ENCODE assay signal across 8 mouse cellular contexts in the genomic region with DNA sequence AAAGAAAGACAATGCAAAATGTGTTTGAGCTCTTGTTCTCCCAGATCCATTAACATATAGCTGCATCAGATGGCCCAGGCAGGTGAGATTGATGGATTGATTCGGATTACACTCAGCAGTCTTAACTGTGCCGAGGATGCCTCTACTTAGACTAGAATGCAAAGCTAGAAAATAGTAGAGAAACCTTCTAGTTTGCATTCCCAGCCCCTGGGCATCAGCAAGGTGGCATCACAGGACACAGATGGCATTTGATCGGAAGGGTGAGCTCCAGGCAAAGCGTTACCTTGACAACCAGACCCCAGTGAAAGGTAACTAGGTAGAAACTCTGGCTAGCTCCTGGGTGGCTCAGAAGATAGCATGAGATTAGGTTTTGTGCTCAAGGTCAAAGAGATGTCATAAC. TPM values are rescaled to one million over a fixed set of nuclear protein-coding genes. Genes with fewer than 3 reads are reported as not detected.
DNase-seq lines count a peak whose midpoint lies in the region; ATAC-seq and TF ChIP-seq lines count a peak whose summit lies in the region.

No protein-coding gene starts in this region.

- peak; percentile 14 for ATAC-seq in liver, embryonic 12.5 days
- ATAC-seq in stomach, postnatal 0 days (ENCODE audit: low FRiP score, low TSS enrichment), result peak; percentile 24

- DNase-seq in cerebellum, postnatal 14 days, result peak; percentile 66 to 67
- DNase-seq in cerebellum, adult 8-10 months, result no peak
- DNase-seq in testis, postnatal 14 days (ENCODE audit: low spot score), result no peak
- DNase-seq in stomach, postnatal 0 days (ENCODE audit: low spot score), result no peak
- no peak for DNase-seq in adrenal gland, adult 18-20 months (ENCODE audit: low spot score in 2 of 2)
- no peak for DNase-seq in frontal cortex, adult 2 months (ENCODE audit: extremely low spot score in 1 of 2, low spot score in 1 of 2)

- no peak for TF ChIP-seq EP300 in stomach, postnatal 0 days (optimal IDR thresholded peaks at IDR 0.05)

- no peak for TF ChIP-seq POLR2A in testis, adult 2 months (IDR thresholded peaks at IDR 0.05; ENCODE audit: control insufficient read depth, low read depth, low read length)

- no peaks in the 10 kb centered on the region for H3K36me3 ChIP-seq in testis, adult 2 months (ENCODE audit: control insufficient read depth, insufficient read depth, low read length)
- peaks cover 3% of the 10 kb centered on the region; the same call in 1 of the 2 replicates for H3K36me3 ChIP-seq in liver, embryonic 12.5 days
- no peaks in the 10 kb centered on the region for H3K36me3 ChIP-seq in stomach, postnatal 0 days (ENCODE audit: control insufficient read depth, insufficient read depth, low read length)

- H3K27me3 ChIP-seq in testis, adult 2 months (ENCODE audit: control insufficient read depth, insufficient read depth, low read length), result no peaks in the 10 kb centered on the region
- H3K27me3 ChIP-seq in liver, embryonic 12.5 days (replicated peaks), result no peaks in the 10 kb centered on the region
- H3K27me3 ChIP-seq in stomach, postnatal 0 days (ENCODE audit: control insufficient read depth, insufficient read depth, low read length), result no peaks in the 10 kb centered on the region

- TF ChIP-seq CTCF in testis, adult 2 months (IDR thresholded peaks at IDR 0.05; ENCODE audit: control insufficient read depth, insufficient read depth, insufficient replicate concordance, low read depth, low read length), result no peak
- no peak for TF ChIP-seq CTCF in stomach, postnatal 0 days (IDR thresholded peaks at IDR 0.05; ENCODE audit: low read depth)

- H3K4me2 ChIP-seq in liver, embryonic 12.5 days, result peak overlapping the region; percentile 90
- H3K4me2 ChIP-seq in stomach, postnatal 0 days (replicated peaks; ENCODE audit: low read depth), result peak overlapping the region; percentile 90

- no peaks in the 10 kb centered on the region for H3K9me3 ChIP-seq in liver, embryonic 12.5 days (replicated peaks)
- no peaks in the 10 kb centered on the region for H3K9me3 ChIP-seq in stomach, postnatal 0 days (ENCODE audit: control insufficient read depth, low read length)

- 29% methylated on average over 4 of the region's 4 CpGs for WGBS in liver, embryonic 12.5 days (ENCODE audit: insufficient replicate concordance)
- WGBS in stomach, postnatal 0 days, result 31% methylated on average over 4 of the region's 4 CpGs

- H3K4me1 ChIP-seq in testis, adult 2 months (ENCODE audit: control insufficient read depth, insufficient read depth, low read length), result peaks cover 4% of the 10 kb centered on the region
- peaks cover 46% of the 10 kb centered on the region for H3K4me1 ChIP-seq in liver, embryonic 12.5 days
- no peaks in the 10 kb centered on the region for H3K4me1 ChIP-seq in stomach, postnatal 0 days (replicated peaks; ENCODE audit: control insufficient read depth, insufficient read depth)

- H3K9ac ChIP-seq in liver, embryonic 12.5 days, result peak overlapping the region; percentile 79; the same call in 1 of the 2 replicates
- H3K9ac ChIP-seq in stomach, postnatal 0 days (ENCODE audit: low read length), result peak overlapping the region; percentile 70; the same call in 1 of the 2 replicates

- H3K4me3 ChIP-seq in testis, adult 2 months (ENCODE audit: control insufficient read depth, low read depth, low read length), result peak overlapping the region; percentile 97
- peak overlapping the region; percentile 72 for H3K4me3 ChIP-seq in liver, embryonic 12.5 days
- peak overlapping the region; percentile 66 for H3K4me3 ChIP-seq in stomach, postnatal 0 days (ENCODE audit: low read depth, low read length)

- H3K27ac ChIP-seq in testis, adult 2 months (ENCODE audit: control insufficient read depth, insufficient read depth, low read depth, low read length), result no peak overlapping the region
- no peak overlapping the region for H3K27ac ChIP-seq in liver, embryonic 12.5 days
- no peak overlapping the region for H3K27ac ChIP-seq in stomach, postnatal 0 days (replicated peaks)

RNA-seq across cellular contexts. Expression of a gene that starts 0.4 kb away (rescaled TPM):
- polyA plus RNA-seq in testis, adult 2 months (2012; rRNA removed), result 37.8 and 38.2 TPM in 2 replicates
- 18.5 and 18.7 TPM in 2 replicates for polyA plus RNA-seq in liver, embryonic 12.5 days (2016; fragmentation: Nextera tagmentation; extraction: Ambion mirVana)
- 16.6 and 17.0 TPM in 2 replicates for polyA plus RNA-seq in stomach, postnatal 0 days (2015; fragmentation: Nextera tagmentation; extraction: Ambion mirVana)
- 100 to 1,000 TPM in 1 of 2 experiments, 10 to 100 TPM in 1; 97.8 to 174 TPM for total RNA-seq in adrenal gland, adult 18-20 months (2021)
- polyA plus RNA-seq in frontal cortex, adult 2 months (2012; rRNA removed), result 11.7 and 13.5 TPM in 2 replicates

RNA-seq across cellular contexts. Expression of a gene that starts 51.7 kb away (rescaled TPM):
- polyA plus RNA-seq in testis, adult 2 months (2012; rRNA removed), result 4.1 and 4.4 TPM in 2 replicates
- 57.7 and 59.0 TPM in 2 replicates for polyA plus RNA-seq in liver, embryonic 12.5 days (2016; fragmentation: Nextera tagmentation; extraction: Ambion mirVana)
- polyA plus RNA-seq in stomach, postnatal 0 days (2015; fragmentation: Nextera tagmentation; extraction: Ambion mirVana), result 6.1 and 6.8 TPM in 2 replicates
- 1 to 10 TPM; 3.4 to 3.7 TPM for total RNA-seq in adrenal gland, adult 18-20 months (2021)
- polyA plus RNA-seq in frontal cortex, adult 2 months (2012; rRNA removed), result 2.1 and 2.2 TPM in 2 replicates

Comparison
In these comparisons a context has a peak if more than half of its experiments do, and no peak if none do; other contexts are left out.
1. DNase-seq: peak in cerebellum, postnatal 14 days (2 of 2); none in cerebellum, adult 8-10 months (single experiment), testis, postnatal 14 days (single experiment), stomach, postnatal 0 days (single experiment), adrenal gland, adult 18-20 months (0 of 2) and frontal cortex, adult 2 months (0 of 2).
2. Peak in every context shown above with its lines, with median percentiles within 50 percentile points of each other: H3K4me3 ChIP-seq.